Mouse (Mus musculus): ENCODE measurements around the gene Prf1. TPM values are rescaled to one million over a fixed set of nuclear protein-coding genes. Genes with fewer than 3 reads are reported as not detected.

Gene Prf1
- total and polyA plus RNA-seq, 3 experiments = 0.39 to 0.93 (median 0.43) TPM

DNA sequence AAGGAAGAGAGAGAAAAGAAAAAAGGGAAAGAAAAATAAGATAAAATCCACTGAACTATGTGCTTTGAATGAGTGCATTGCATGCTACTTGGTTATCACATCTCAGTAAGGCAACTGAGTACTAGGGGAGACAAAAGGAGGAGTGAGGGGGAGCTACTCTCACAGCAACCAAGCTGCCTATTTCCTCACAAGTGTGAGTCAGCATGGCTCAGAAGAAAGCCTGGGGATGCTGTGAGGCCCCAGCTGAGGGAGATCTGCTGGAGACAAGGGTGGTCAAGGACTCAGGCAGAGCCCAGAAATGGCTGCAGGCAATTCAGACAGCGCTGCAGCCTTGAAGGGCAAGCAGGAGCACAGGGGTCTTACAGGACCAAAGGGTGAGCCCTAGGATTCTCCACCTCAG, 39.5 kb upstream of the Prf1 start:
- H3K36me3 ChIP-seq (replicated peaks in 1 of 2; ENCODE audit: control insufficient read depth in 1 of 2, insufficient read depth in 1 of 2, low read length in 1 of 2) = no peaks in the 10 kb centered on the region
- H3K9ac ChIP-seq (ENCODE audit: insufficient read depth, low read depth) = no peak overlapping the region
- in situ Hi-C loops (cut with MboI; ENCODE audit: low pct_ligation_motif_present, low pct_unique_long_range_greater_than_20kb, low sequenced_read_pairs) = no loop called here
- no peaks in the 10 kb centered on the region for H3K79me2 ChIP-seq (replicated peaks; ENCODE audit: control insufficient read depth, extremely low read depth, insufficient read depth, poor library complexity, severe bottlenecking)
- H3K4me1 ChIP-seq (ENCODE audit: control insufficient read depth in 1 of 2, insufficient read depth in 2 of 2) = peaks cover 6 to 9% of the 10 kb centered on the region in 2 experiments; a peak in 2 of 4 replicates
- H3K4me3 ChIP-seq (replicated peaks in 1 of 3; ENCODE audit: low read depth in 2 of 3, low read length in 2 of 3, poor library complexity in 1 of 3) = no peak overlapping the region
- peaks cover 6% of the 10 kb centered on the region for H3K27me3 ChIP-seq (replicated peaks)
- dilution Hi-C loops (cut with MboI; ENCODE audit: extremely low pct_ligation_motif_present, extremely low pct_unique_long_range_greater_than_20kb, low sequenced_read_pairs) = no loop called here
- no peak for DNase-seq (ENCODE audit: extremely low read depth)
- peaks cover 10% of the 10 kb centered on the region for H3K9me3 ChIP-seq (replicated peaks; ENCODE audit: low read length)
- TF ChIP-seq ETS1 (conservative IDR thresholded peaks at IDR 0.05; ENCODE audit: low read depth, low read length) (no peak), ZMIZ1 (IDR thresholded peaks at IDR 0.05; ENCODE audit: low read depth, low read length) (no peak), ZC3H11A (IDR thresholded peaks at IDR 0.05; ENCODE audit: low read depth, low read length) (no peak), GABPA (IDR thresholded peaks at IDR 0.05; ENCODE audit: insufficient replicate concordance, low read depth, low read length) (no peak), JUND (conservative IDR thresholded peaks at IDR 0.05; ENCODE audit: low read depth, low read length) (no peak), ELF1 (IDR thresholded peaks at IDR 0.05; ENCODE audit: low read depth, low read length) (no peak), USF2 (conservative IDR thresholded peaks at IDR 0.05; ENCODE audit: low read depth, low read length) (no peak), TBP (conservative IDR thresholded peaks at IDR 0.05; ENCODE audit: low read depth, low read length) (no peak)
- H3K27ac ChIP-seq (ENCODE audit: insufficient read depth, low read depth) = no peak overlapping the region
- H3K4me2 ChIP-seq (ENCODE audit: insufficient read depth, low read depth, poor library complexity, severe bottlenecking) = no peak overlapping the region

DNA sequence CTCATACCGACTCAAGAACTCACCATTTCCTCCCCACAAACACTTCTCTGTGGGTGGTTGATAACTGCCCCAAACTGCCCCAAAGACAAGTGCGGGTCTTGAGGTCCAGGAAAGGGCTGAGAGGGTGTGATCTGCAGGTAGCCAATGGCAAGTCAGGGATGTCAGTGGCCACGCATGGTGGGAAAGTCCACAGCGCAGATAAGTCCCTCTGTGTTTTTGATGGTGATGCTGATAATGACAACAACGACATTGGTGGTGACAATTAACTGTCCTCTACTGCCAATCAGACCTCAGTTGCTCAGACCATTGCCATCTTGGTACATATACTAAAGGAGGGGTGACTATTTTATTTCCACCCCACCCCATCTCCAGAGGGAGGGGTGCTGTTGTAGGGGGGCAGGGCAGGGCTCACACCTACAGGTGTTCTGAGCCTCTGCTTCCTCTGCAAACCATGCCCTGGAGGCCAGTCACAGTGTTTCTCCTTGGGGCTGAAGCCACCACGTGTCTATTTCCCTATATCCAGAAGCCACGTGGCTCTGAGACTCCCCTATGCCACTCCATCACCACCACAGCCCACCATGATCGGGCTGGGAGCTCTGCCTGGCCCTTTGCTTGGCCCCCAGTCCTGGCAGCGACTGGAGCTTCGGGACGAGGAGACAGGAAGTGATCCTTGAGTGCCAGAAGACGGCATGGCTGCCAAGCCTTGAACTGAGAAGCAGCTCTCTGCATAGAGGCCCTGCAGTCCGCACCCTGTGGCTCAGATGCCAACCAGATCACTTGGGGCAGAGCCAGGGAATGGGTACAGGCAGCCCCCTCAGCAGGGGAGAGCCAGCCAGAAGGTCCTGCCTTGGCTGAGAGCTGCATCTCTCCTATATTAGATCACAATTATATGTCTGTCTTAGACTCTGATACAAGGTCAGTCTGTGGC, 36.1 kb upstream of the Prf1 start:
- dilution Hi-C loops (cut with MboI; ENCODE audit: extremely low pct_ligation_motif_present, extremely low pct_unique_long_range_greater_than_20kb, low sequenced_read_pairs) (no loop called here), in situ Hi-C loops (cut with MboI; ENCODE audit: low pct_ligation_motif_present, low pct_unique_long_range_greater_than_20kb, low sequenced_read_pairs) (no loop called here)
- H3K36me3 ChIP-seq (replicated peaks in 1 of 2; ENCODE audit: control insufficient read depth in 1 of 2, insufficient read depth in 1 of 2, low read length in 1 of 2) = no peaks in the 10 kb centered on the region
- H3K27ac ChIP-seq (ENCODE audit: insufficient read depth, low read depth) = no peak overlapping the region
- H3K79me2 ChIP-seq (replicated peaks; ENCODE audit: control insufficient read depth, extremely low read depth, insufficient read depth, poor library complexity, severe bottlenecking) = no peaks in the 10 kb centered on the region
- H3K4me2 ChIP-seq (ENCODE audit: insufficient read depth, low read depth, poor library complexity, severe bottlenecking) = no peak overlapping the region
- 0 out of 2 replicates have a peak, but pooled peaks have one; percentile 32 for TF ChIP-seq MAX (IDR thresholded peaks at IDR 0.05; ENCODE audit: low read length)
- no peak for TF ChIP-seq RAD21 (IDR thresholded peaks at IDR 0.05; ENCODE audit: low read depth, low read length)
- peaks cover 9% of the 10 kb centered on the region for H3K9me3 ChIP-seq (replicated peaks; ENCODE audit: low read length)
- peaks cover 6 to 9% of the 10 kb centered on the region in 2 experiments; a peak in 2 of 4 replicates for H3K4me1 ChIP-seq (ENCODE audit: control insufficient read depth in 1 of 2, insufficient read depth in 2 of 2)
- no peak for DNase-seq (ENCODE audit: extremely low read depth)
- H3K4me3 ChIP-seq (replicated peaks in 1 of 3; ENCODE audit: low read depth in 2 of 3, low read length in 2 of 3, poor library complexity in 1 of 3) = no peak overlapping the region
- H3K9ac ChIP-seq (ENCODE audit: insufficient read depth, low read depth) = no peak overlapping the region
- H3K27me3 ChIP-seq (replicated peaks) = peaks cover 4% of the 10 kb centered on the region

DNA sequence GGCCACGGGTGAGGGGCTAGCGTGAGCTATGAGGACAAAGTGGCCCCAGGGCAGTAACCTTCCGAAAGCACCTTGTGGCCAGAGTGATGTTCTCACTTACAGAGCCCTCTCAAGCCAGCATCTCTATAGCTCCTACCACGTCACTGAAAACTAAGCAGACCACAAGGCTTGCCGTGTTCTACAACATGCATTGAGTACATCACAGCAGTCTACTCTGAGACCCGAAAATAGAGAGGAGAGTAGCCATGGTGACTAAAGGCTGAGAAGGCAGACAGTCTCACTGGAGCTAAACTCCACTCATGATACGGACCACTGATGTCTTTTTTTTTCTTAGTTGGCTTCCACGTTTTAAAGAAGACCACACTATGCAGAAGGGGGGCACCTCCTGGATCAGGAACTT, 34.0 kb upstream of the Prf1 start:
- Histone ChIP-seq H3K79me2 (replicated peaks; ENCODE audit: control insufficient read depth, extremely low read depth, insufficient read depth, poor library complexity, severe bottlenecking) (no peaks in the 10 kb centered on the region), H3K36me3 (replicated peaks in 1 of 2; ENCODE audit: control insufficient read depth in 1 of 2, insufficient read depth in 1 of 2, low read length in 1 of 2) (no peaks in the 10 kb centered on the region), H3K4me2 (ENCODE audit: insufficient read depth, low read depth, poor library complexity, severe bottlenecking) (no peak overlapping the region), H3K27me3 (replicated peaks) (peaks cover 2% of the 10 kb centered on the region), H3K27ac (ENCODE audit: insufficient read depth, low read depth) (no peak overlapping the region), H3K9me3 (replicated peaks; ENCODE audit: low read length) (peaks cover 3% of the 10 kb centered on the region), H3K9ac (ENCODE audit: insufficient read depth, low read depth) (no peak overlapping the region), H3K4me3 (replicated peaks in 1 of 3; ENCODE audit: low read depth in 2 of 3, low read length in 2 of 3, poor library complexity in 1 of 3) (no peak overlapping the region), H3K4me1 (ENCODE audit: control insufficient read depth in 1 of 2, insufficient read depth in 2 of 2) (peaks cover 6 to 9% of the 10 kb centered on the region in 2 experiments; a peak in 2 of 4 replicates)
- dilution Hi-C loops (cut with MboI; ENCODE audit: extremely low pct_ligation_motif_present, extremely low pct_unique_long_range_greater_than_20kb, low sequenced_read_pairs) (no loop called here), in situ Hi-C loops (cut with MboI; ENCODE audit: low pct_ligation_motif_present, low pct_unique_long_range_greater_than_20kb, low sequenced_read_pairs) (no loop called here)
- no peak for TF ChIP-seq ELF1 (IDR thresholded peaks at IDR 0.05; ENCODE audit: low read depth, low read length)
- no peak for TF ChIP-seq TBP (conservative IDR thresholded peaks at IDR 0.05; ENCODE audit: low read depth, low read length)
- TF ChIP-seq CHD1 (IDR thresholded peaks at IDR 0.05; ENCODE audit: low read depth, low read length) = no peak
- TF ChIP-seq NRF1 (IDR thresholded peaks at IDR 0.05; ENCODE audit: low read depth, low read length) = no peak
- TF ChIP-seq MAX (IDR thresholded peaks at IDR 0.05; ENCODE audit: low read length) = no peak
- no peak for TF ChIP-seq ZMIZ1 (IDR thresholded peaks at IDR 0.05; ENCODE audit: low read depth, low read length)
- TF ChIP-seq NELFE (IDR thresholded peaks at IDR 0.05; ENCODE audit: low read depth, low read length) = no peak
- no peak for TF ChIP-seq USF1 (IDR thresholded peaks at IDR 0.05; ENCODE audit: low read depth, low read length)
- no peak for TF ChIP-seq MXI1 (IDR thresholded peaks at IDR 0.05; ENCODE audit: low read depth, low read length)
- no peak for TF ChIP-seq HCFC1 (IDR thresholded peaks at IDR 0.05; ENCODE audit: low read depth, low read length)
- TF ChIP-seq CTCF (conservative IDR thresholded peaks at IDR 0.05 in 1 of 2, IDR thresholded peaks at IDR 0.05 in 1 of 2; ENCODE audit: low read depth in 2 of 2, low read length in 2 of 2) = no peak
- TF ChIP-seq KAT2A (IDR thresholded peaks at IDR 0.05; ENCODE audit: insufficient replicate concordance, low read length) = no peak
- no peak for TF ChIP-seq MYC (IDR thresholded peaks at IDR 0.05; ENCODE audit: low read depth, low read length)
- no peak for TF ChIP-seq USF2 (conservative IDR thresholded peaks at IDR 0.05; ENCODE audit: low read depth, low read length)
- TF ChIP-seq SIN3A (IDR thresholded peaks at IDR 0.05; ENCODE audit: low read length) = no peak
- no peak for TF ChIP-seq RCOR1 (conservative IDR thresholded peaks at IDR 0.05; ENCODE audit: low read depth, low read length)
- no peak for TF ChIP-seq BHLHE40 (IDR thresholded peaks at IDR 0.05; ENCODE audit: low read depth, low read length)
- no peak for TF ChIP-seq SMC3 (IDR thresholded peaks at IDR 0.05; ENCODE audit: low read depth, low read length)
- DNase-seq (ENCODE audit: extremely low read depth) = no peak

Measured in CH12.LX (cell line).